Mouse (Mus musculus) limb, embryonic 11.5 days (tissue): ENCODE measurements around the gene 2010106E10Rik. TPM values are rescaled to one million over a fixed set of nuclear protein-coding genes. Genes with fewer than 3 reads are reported as not detected.
A peak's percentile ranks its signal among the peaks of the same experiment; 100 is the strongest.

Source experiments
- ATAC-seq: fragments of 200-750 bp; cut with Nextera tagmentation; 2 replicates; pipeline ENCODE4 v1.8.0; 2017; ENCODE audit warnings: low read depth; ENCODE audit not compliant: insufficient number of reproducible peaks, low FRiP score, low TSS enrichment
- DNase-seq: peaks from one replicate; pipeline ENCODE4 v3.0.0-alpha.2; 2015; ENCODE audit warnings: low spot score
- H3K27ac ChIP-seq: fragments of 300-500 bp; sonication (generic); replicated peaks from 2 replicates; pipeline ENCODE4 v1.5.1; 2014; ENCODE audit warnings: low read depth, mild to moderate bottlenecking, low read length
- H3K27me3 ChIP-seq: fragments of 300-500 bp; sonication (generic); 2 replicates; pipeline ENCODE4 v1.6.1; 2014; ENCODE audit warnings: mild to moderate bottlenecking, low read length, mixed read lengths; ENCODE audit not compliant: control insufficient read depth, insufficient read depth
- H3K36me3 ChIP-seq: fragments of 300-500 bp; sonication (generic); 2 replicates; pipeline ENCODE4 v1.6.1; 2014; ENCODE audit warnings: mild to moderate bottlenecking, low read length, moderate library complexity, mixed read lengths; ENCODE audit not compliant: control insufficient read depth, insufficient read depth
- H3K4me1 ChIP-seq: fragments of 300-500 bp; sonication (generic); 2 replicates; pipeline ENCODE4 v1.6.1; 2014; ENCODE audit warnings: low read length, mixed read lengths; ENCODE audit not compliant: control insufficient read depth, insufficient read depth
- H3K4me2 ChIP-seq: fragments of 300-500 bp; sonication (generic); 2 replicates; pipeline ENCODE4 v1.6.1; 2014; ENCODE audit warnings: low read depth, mild to moderate bottlenecking, moderate library complexity; ENCODE audit not compliant: severe bottlenecking
- H3K4me3 ChIP-seq: fragments of 300-500 bp; sonication (generic); 2 replicates; pipeline ENCODE4 v1.5.1; 2014; ENCODE audit warnings: low read depth, low read length
- H3K9ac ChIP-seq: fragments of 300-500 bp; sonication (generic); 2 replicates; pipeline ENCODE4 v1.6.1; 2014; ENCODE audit warnings: mild to moderate bottlenecking, low read length
- H3K9me3 ChIP-seq: fragments of 300-500 bp; sonication (generic); 2 replicates; pipeline ENCODE4 v1.6.1; 2016; ENCODE audit warnings: low read length; ENCODE audit not compliant: control insufficient read depth
- WGBS: fragments of 180-500 bp; shearing (Covaris S2); extraction: QIAGEN DNeasy Blood & Tissue Kit; methylation state at CpG from one replicate; pipeline ENCODE4 v1.1.7; 2014; 5-methylcytosine and 5-hydroxymethylcytosine counted together
- polyA plus RNA-seq: library from polyadenylated mRNA; unstranded; fragments of >200 nt; fragmentation: Nextera tagmentation; extraction: Ambion mirVana; gene quantifications from 2 replicates; pipeline ENCODE4 v1.2.1, GENCODE M21; 2014

2010106E10Rik gene
- polyA plus RNA-seq: not detected in 2 replicates

DNA sequence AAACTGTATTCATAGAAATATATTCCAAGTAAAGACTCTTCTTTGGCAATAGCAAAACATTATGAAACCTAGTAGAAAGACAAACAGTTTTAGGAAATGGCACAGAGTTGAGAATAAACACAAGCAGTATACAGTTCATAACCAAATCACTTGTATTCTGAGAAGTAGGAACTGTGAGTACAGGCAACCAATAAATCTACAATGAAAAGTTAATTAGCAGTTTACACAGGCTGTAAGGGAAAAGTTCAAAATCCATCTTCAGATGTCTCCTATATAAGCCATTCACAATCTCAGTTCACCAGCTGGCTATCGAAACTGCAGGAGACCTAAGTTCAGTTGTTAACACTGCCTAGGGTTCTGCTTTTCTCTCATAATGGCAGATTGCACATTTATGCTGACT, at the start of gene 2010106E10Rik:
2010106E10Rik (plus strand) TSS at position 301 of the 400 bp plus-strand sequence.
- H3K4me1 ChIP-seq: no peaks in the 10 kb centered on the region
- no peaks in the 10 kb centered on the region for H3K36me3 ChIP-seq
- no peak for DNase-seq
- no peaks in the 10 kb centered on the region for H3K27me3 ChIP-seq
- H3K9ac ChIP-seq: no peak within 1 kb of the TSS
- 85% methylated on average over 1 of the region's 1 CpGs for WGBS
- no peaks in the 10 kb centered on the region for H3K9me3 ChIP-seq
- H3K27ac ChIP-seq: no peak within 1 kb of the TSS
- no peak within 1 kb of the TSS for H3K4me3 ChIP-seq
- H3K4me2 ChIP-seq: no peak within 1 kb of the TSS
- no peak for ATAC-seq

DNA sequence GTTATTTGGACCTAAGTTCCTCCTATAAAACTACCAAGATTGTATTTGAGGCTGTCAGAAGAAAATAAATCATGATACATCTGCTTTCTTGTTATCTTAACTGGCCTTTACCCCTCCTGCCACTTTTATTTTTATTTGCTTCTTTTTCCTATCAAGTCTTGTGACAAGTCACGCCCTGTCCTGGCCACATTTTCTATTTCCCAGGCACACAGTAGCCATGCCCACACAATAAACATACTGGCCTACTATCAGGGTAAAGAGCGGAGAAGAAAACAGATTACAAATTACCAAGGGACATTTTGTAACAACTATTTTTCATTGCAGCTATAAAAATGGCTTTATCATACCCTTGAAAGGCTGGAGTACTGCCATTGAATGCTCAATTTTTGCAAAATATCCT, 10.6 kb downstream of the 2010106E10Rik start:
- Histone ChIP-seq H3K4me3 (no peak overlapping the region), H3K27ac (no peak overlapping the region), H3K9ac (no peak overlapping the region), H3K36me3 (no peaks in the 10 kb centered on the region), H3K4me1 (no peaks in the 10 kb centered on the region), H3K27me3 (no peaks in the 10 kb centered on the region), H3K9me3 (no peaks in the 10 kb centered on the region), H3K4me2 (no peak overlapping the region)
- DNase-seq (no peak), ATAC-seq (no peak)
- WGBS: 75% methylated on average over 2 of the region's 2 CpGs

DNA sequence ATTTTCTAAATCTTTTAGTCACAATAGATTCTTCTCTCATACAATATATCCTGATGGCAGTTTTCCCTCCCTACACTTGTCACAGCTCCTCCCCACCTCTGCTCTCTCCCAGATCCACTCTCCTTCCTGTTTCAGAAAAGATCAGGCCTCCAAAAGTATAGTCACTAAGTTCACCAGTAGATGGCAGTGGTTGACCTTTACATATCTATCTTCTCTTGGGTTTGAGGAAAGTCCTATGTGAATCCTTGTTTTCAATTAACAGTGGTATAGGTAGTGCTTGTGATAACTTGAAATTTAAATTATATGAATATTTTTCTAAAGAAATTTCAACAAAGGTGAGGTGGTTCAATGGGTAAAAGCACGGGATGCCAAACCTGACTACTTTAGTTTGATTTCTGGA, 29.7 kb downstream of the 2010106E10Rik start:
- Histone ChIP-seq H3K4me1 (no peaks in the 10 kb centered on the region), H3K27me3 (no peaks in the 10 kb centered on the region), H3K36me3 (no peaks in the 10 kb centered on the region), H3K27ac (no peak overlapping the region), H3K9ac (no peak overlapping the region), H3K9me3 (no peaks in the 10 kb centered on the region), H3K4me3 (no peak overlapping the region), H3K4me2 (no peak overlapping the region)
- 67% methylated on average over 1 of the region's 1 CpGs for WGBS
- ATAC-seq (no peak), DNase-seq (no peak)

DNA sequence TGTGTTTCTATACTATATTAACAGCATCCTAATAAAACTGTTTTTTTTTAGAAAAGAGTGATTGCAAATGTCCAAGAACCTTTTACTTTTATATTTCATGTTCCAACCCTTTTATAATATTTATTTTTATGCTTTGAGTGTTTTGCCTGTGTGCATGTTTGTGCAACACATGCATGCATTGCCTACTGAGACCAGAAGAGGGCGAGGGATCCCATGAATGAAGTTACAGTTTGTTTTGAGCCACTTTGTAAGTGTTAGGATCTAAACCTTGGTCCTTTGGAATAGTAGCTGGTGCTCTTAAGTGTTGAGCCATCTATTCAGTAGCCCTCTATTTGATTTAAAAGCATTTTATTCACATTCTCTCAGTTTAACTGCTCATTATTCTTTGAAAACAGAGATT, 48.0 kb downstream of the 2010106E10Rik start:
- Histone ChIP-seq H3K4me1 (no peaks in the 10 kb centered on the region), H3K27me3 (no peaks in the 10 kb centered on the region), H3K4me2 (no peak overlapping the region), H3K4me3 (no peak overlapping the region), H3K9me3 (no peaks in the 10 kb centered on the region), H3K36me3 (no peaks in the 10 kb centered on the region), H3K27ac (no peak overlapping the region), H3K9ac (no peak overlapping the region)
- DNase-seq (no peak), ATAC-seq (no peak)
- 50% methylated on average over 1 of the region's 1 CpGs for WGBS

DNA sequence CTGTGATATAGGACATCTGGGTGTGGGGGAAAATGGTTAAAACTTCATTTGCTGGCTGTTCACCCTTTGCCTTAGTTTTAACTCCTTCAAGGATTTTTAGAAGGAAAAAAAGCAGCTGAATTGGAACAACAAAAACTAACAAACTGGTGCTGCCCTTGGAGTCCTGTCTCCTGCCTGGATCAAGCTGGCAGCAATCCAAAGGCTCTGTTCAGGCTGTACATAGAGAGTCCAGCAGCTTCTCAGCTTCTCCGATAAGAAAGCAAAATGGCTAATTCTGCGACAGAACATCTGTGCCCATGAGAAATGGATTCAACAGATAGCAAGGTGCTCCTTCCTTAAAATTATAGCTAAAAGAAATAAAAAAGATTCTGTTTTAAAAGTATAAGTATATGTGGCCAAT, 72.6 kb downstream of the 2010106E10Rik start:
- DNase-seq (no peak), ATAC-seq (no peak)
- WGBS: 90% methylated on average over 2 of the region's 2 CpGs
- no peaks in the 10 kb centered on the region for H3K27me3 ChIP-seq
- H3K9ac ChIP-seq: no peak overlapping the region
- no peaks in the 10 kb centered on the region for H3K4me1 ChIP-seq
- H3K4me3 ChIP-seq: no peak overlapping the region
- no peaks in the 10 kb centered on the region for H3K9me3 ChIP-seq
- no peak overlapping the region for H3K27ac ChIP-seq
- H3K36me3 ChIP-seq: no peaks in the 10 kb centered on the region
- no peak overlapping the region for H3K4me2 ChIP-seq

DNA sequence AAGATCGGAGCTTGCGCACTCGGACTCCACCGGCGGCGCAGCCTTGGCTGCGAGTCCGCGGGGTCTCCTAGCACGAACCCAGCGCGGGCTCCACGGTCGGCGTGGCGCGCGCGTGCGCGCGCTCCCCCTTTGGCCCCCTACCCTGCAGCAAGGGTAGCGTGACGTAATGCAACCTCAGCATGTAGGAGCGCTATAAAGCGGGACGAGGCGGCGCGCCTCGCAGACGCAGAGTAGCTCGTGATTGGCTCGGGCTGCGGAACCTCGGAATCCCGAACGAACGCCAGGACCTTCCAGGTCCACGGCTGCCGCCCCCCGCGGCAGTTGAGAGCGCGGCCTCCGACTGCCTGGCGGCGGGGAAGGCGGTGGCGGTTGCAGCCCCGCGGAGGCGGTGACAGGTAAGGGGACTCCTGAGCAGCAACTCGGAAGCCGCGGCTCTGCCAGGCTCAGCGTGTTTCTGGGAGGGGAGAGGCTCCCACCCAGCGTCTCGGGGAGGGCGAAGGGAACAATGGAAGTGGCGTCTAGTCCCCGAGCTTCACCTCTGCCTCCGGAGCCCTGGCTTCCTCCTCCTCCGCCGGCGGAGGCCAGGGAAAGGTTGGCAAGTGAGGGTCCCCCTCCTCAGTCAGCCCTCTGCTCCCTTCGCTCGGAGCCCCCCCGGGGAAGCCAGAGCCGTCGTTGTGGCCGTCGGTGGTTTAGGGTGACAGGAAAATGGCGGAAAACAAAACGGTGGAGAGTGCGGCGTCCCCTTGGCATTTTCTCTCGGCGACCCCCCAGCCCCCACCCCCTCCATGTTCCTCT, 105.6 kb downstream of the 2010106E10Rik start, which contains the start of gene Zfp711:
Zfp711 (plus strand) TSS at position 16 of the 795 bp plus-strand sequence.
- Histone ChIP-seq H3K27ac (peak within 1 kb of the TSS; percentile 70; the same call in 1 of the 2 replicates), H3K36me3 (no peaks in the 10 kb centered on the region), H3K9me3 (no peaks in the 10 kb centered on the region), H3K27me3 (no peaks in the 10 kb centered on the region), H3K4me3 (peak within 1 kb of the TSS; percentile 54), H3K9ac (peak within 1 kb of the TSS; percentile 72), H3K4me2 (peak within 1 kb of the TSS; percentile 29), H3K4me1 (no peaks in the 10 kb centered on the region)
- ATAC-seq: peak; percentile 98
- 11% methylated on average over 36 of the region's 79 CpGs for WGBS
- peak; percentile 85 for DNase-seq

DNA sequence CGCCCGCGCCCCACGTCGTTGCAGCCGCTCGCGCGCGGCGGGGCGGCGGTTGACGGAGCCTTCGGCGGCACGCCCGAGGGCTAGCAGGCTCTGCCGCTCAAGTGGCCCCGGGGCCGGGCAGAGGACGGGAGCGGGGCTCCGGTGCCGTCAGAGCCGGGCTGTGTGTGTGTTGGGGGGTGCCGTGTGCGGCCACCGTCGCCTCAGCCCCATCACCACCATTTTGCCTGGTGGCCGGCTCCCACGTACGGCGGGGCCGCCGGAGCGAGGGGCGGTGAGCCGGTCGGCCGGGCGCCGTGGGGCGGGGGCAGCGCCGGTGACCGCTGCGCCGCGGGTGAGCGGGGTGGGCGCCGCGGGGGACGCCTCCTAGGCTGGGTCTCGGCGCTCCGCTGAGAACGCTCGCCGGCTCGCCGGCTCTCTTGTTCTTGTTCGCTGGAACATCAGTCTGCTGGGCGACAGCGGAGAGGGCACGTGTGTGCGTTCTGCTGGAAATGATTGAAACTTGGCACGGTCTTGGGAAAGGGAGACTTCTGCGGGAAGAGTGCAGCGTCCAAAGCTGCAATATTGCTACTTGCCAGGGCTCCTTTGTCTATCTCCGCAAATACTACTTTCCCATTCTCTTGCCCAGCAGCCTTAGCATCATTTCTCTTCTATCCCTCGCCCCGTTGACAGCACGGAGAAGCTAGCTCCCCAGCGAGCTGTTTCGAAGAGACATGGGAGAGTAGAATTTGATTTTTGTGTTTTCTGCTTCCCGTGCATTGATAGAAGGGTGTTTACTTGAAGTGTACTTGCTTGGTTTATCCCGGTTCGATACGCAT, 106.4 kb downstream of the 2010106E10Rik start:
- 20% methylated on average over 50 of the region's 81 CpGs for WGBS
- Histone ChIP-seq H3K27ac (no peak overlapping the region), H3K4me2 (peak overlapping the region; percentile 29), H3K4me1 (no peaks in the 10 kb centered on the region), H3K27me3 (no peaks in the 10 kb centered on the region), H3K36me3 (no peaks in the 10 kb centered on the region), H3K4me3 (peak overlapping the region; percentile 54), H3K9me3 (no peaks in the 10 kb centered on the region), H3K9ac (peak overlapping the region; percentile 72)
- ATAC-seq (peak; percentile 31), DNase-seq (peak; percentile 47)
